Mouse (Mus musculus): Measurements from ENCODE around the gene Spag17.
A peak's percentile ranks its signal among the peaks of the same experiment; 100 is the strongest.

The Spag17 gene

GRCm38 (mm10) chr3:100162315-100163105 lies 277.3 kb downstream of the Spag17 start, which contains the start of the genes Gdap2 and Wdr3:
TSS of gene Gdap2 (plus strand) at chr3:100162381.
TSS of gene Wdr3 (minus strand) at chr3:100162407.
- Histone ChIP-seq H3K9me3 (ENCODE audit: low read length) (no peaks in the 10 kb centered on the region), H3K4me1 (replicated peaks; ENCODE audit: low read depth, low read length) (peaks cover 19% of the 10 kb centered on the region), H3K4me3 (replicated peaks; ENCODE audit: low read length) (peak within 1 kb of the TSS; percentile 96), H3K36me3 (ENCODE audit: insufficient read depth, low read length) (peaks cover 34% of the 10 kb centered on the region), H3K27me3 (ENCODE audit: insufficient read depth, low read length) (no peaks in the 10 kb centered on the region)
- TF ChIP-seq CTCF (conservative IDR thresholded peaks at IDR 0.05; ENCODE audit: low read length) (no peak), NANOG (IDR thresholded peaks at IDR 0.05; ENCODE audit: borderline replicate concordance, low read length) (no peak), POU5F1 (IDR thresholded peaks at IDR 0.05; ENCODE audit: borderline replicate concordance, low read length) (no peak)

GRCm38 (mm10) chr3:100163556-100163955 lies 278.4 kb downstream of the Spag17 start:
- no peaks in the 10 kb centered on the region for H3K27me3 ChIP-seq (ENCODE audit: insufficient read depth, low read length)
- peaks cover 25% of the 10 kb centered on the region for H3K36me3 ChIP-seq (ENCODE audit: insufficient read depth, low read length)
- no peak overlapping the region for H3K4me3 ChIP-seq (replicated peaks; ENCODE audit: low read length)
- no peaks in the 10 kb centered on the region for H3K9me3 ChIP-seq (ENCODE audit: low read length)
- TF ChIP-seq POU5F1 (IDR thresholded peaks at IDR 0.05; ENCODE audit: borderline replicate concordance, low read length) (no peak), NANOG (IDR thresholded peaks at IDR 0.05; ENCODE audit: borderline replicate concordance, low read length) (no peak), CTCF (conservative IDR thresholded peaks at IDR 0.05; ENCODE audit: low read length) (no peak)
- peaks cover 19% of the 10 kb centered on the region for H3K4me1 ChIP-seq (replicated peaks; ENCODE audit: low read depth, low read length)

DNA sequence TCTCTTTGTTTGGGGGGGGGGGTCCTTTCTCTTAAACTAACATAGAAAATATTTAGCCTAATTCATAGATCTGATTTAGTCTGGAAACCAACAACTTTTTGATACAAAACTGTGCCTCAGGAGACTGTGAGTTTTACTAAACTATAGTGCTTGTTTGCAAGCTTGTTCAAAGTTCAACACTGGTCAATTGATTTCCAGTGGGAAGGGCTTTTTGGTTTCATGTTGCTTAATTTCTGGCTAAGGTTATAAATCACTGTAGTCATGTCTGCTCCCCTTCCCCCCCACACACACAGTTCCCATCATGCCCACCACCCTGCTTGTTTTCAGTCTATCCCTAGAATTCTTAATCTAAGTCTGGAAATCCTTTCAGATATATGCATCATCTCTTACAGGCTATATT lies 279.8 kb downstream of the Spag17 start:
- no peaks in the 10 kb centered on the region for H3K9me3 ChIP-seq (ENCODE audit: low read length)
- H3K4me1 ChIP-seq (replicated peaks; ENCODE audit: low read depth, low read length), result peaks cover 19% of the 10 kb centered on the region
- H3K36me3 ChIP-seq (ENCODE audit: insufficient read depth, low read length), result peaks cover 17% of the 10 kb centered on the region
- H3K4me3 ChIP-seq (replicated peaks; ENCODE audit: low read length), result no peak overlapping the region
- TF ChIP-seq POU5F1 (IDR thresholded peaks at IDR 0.05; ENCODE audit: borderline replicate concordance, low read length), result no peak
- no peak for TF ChIP-seq NANOG (IDR thresholded peaks at IDR 0.05; ENCODE audit: borderline replicate concordance, low read length)
- no peak for TF ChIP-seq CTCF (conservative IDR thresholded peaks at IDR 0.05; ENCODE audit: low read length)
- H3K27me3 ChIP-seq (ENCODE audit: insufficient read depth, low read length), result no peaks in the 10 kb centered on the region

- Histone ChIP-seq H3K4me1 (replicated peaks; ENCODE audit: low read depth, low read length) (no peaks in the 10 kb centered on the region), H3K9me3 (ENCODE audit: low read length) (peaks cover 10% of the 10 kb centered on the region; the same call in 1 of the 2 replicates), H3K36me3 (ENCODE audit: insufficient read depth, low read length) (peaks cover 43% of the 10 kb centered on the region), H3K27me3 (ENCODE audit: insufficient read depth, low read length) (no peaks in the 10 kb centered on the region), H3K4me3 (replicated peaks; ENCODE audit: low read length) (no peak overlapping the region)
- TF ChIP-seq POU5F1 (IDR thresholded peaks at IDR 0.05; ENCODE audit: borderline replicate concordance, low read length) (no peak), CTCF (conservative IDR thresholded peaks at IDR 0.05; ENCODE audit: low read length) (no peak), NANOG (IDR thresholded peaks at IDR 0.05; ENCODE audit: borderline replicate concordance, low read length) (no peak)
Measured at GRCm38 (mm10) chr3:100176031-100176430, 290.8 kb downstream of the Spag17 start.

- TF ChIP-seq NANOG (IDR thresholded peaks at IDR 0.05; ENCODE audit: borderline replicate concordance, low read length), result no peak
- peaks cover 35% of the 10 kb centered on the region for H3K36me3 ChIP-seq (ENCODE audit: insufficient read depth, low read length)
- H3K9me3 ChIP-seq (ENCODE audit: low read length), result peaks cover 7% of the 10 kb centered on the region; the same call in 1 of the 2 replicates
Measured at GRCm38 (mm10) chr3:100180471-100180870, 295.3 kb downstream of the Spag17 start.

DNA sequence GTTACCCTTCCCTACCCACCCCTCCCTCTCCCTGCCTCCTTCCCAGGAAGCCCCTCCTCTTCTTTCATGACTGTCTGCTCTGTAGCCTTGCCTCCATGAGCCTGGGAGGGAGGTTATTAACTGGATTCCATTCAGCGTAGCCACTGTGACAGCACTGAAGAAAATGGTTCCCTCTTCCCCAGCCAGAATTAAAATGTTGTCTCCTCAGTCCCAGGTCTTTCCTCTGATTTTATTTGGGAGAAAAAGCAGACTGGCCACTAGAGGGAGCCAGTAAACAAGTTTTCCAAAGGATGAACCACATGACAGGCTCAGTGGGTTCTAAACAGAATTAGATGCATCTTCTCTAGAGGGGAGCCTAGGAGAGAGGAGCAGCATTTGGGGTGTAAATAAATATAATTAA lies 304.2 kb downstream of the Spag17 start:
- TF ChIP-seq NANOG (IDR thresholded peaks at IDR 0.05; ENCODE audit: borderline replicate concordance, low read length), result no peak
- peak; percentile 75 for TF ChIP-seq CTCF (conservative IDR thresholded peaks at IDR 0.05; ENCODE audit: low read length)

More at GRCm38 (mm10) chr3:100180471-100180870, 295.3 kb downstream of the Spag17 start:
- H3K27me3 ChIP-seq (ENCODE audit: insufficient read depth, low read length), result no peaks in the 10 kb centered on the region
- no peak overlapping the region for H3K4me3 ChIP-seq (replicated peaks; ENCODE audit: low read length)
- no peaks in the 10 kb centered on the region for H3K4me1 ChIP-seq (replicated peaks; ENCODE audit: low read depth, low read length)

DNA sequence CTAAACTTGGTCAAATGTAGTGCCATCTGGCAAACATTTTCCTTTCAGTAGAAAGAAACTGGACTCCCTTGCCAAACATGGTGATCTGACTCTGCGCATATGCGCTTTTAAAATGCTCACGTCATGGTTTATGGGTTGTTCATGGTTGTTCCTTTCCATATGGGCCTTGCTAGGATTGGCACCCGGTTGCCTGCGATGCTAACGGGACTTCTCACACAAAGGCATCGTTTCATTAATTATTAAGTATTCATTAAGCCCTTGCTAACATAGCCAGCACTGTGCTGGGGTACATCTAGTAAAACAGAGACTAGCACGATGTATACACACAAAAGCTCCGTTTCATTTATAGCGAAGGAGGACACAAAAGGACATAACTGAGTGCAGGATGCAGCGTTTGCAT lies 304.7 kb downstream of the Spag17 start:
- Histone ChIP-seq H3K27me3 (ENCODE audit: insufficient read depth, low read length) (no peaks in the 10 kb centered on the region), H3K9me3 (ENCODE audit: low read length) (no peaks in the 10 kb centered on the region), H3K4me1 (replicated peaks; ENCODE audit: low read depth, low read length) (no peaks in the 10 kb centered on the region), H3K36me3 (ENCODE audit: insufficient read depth, low read length) (peaks cover 22% of the 10 kb centered on the region), H3K4me3 (replicated peaks; ENCODE audit: low read length) (no peak overlapping the region)
- TF ChIP-seq CTCF (conservative IDR thresholded peaks at IDR 0.05; ENCODE audit: low read length), result no peak
- TF ChIP-seq POU5F1 (IDR thresholded peaks at IDR 0.05; ENCODE audit: borderline replicate concordance, low read length), result no peak
- TF ChIP-seq NANOG (IDR thresholded peaks at IDR 0.05; ENCODE audit: borderline replicate concordance, low read length), result no peak

More for the DNA sequence above, 304.2 kb downstream of the Spag17 start:
- H3K9me3 ChIP-seq (ENCODE audit: low read length), result no peaks in the 10 kb centered on the region
- peaks cover 22% of the 10 kb centered on the region for H3K36me3 ChIP-seq (ENCODE audit: insufficient read depth, low read length)
- H3K4me3 ChIP-seq (replicated peaks; ENCODE audit: low read length), result no peak overlapping the region
- H3K4me1 ChIP-seq (replicated peaks; ENCODE audit: low read depth, low read length), result no peaks in the 10 kb centered on the region
- H3K27me3 ChIP-seq (ENCODE audit: insufficient read depth, low read length), result no peaks in the 10 kb centered on the region
